ENCODE assay signal across 10 mouse cellular contexts in the genomic region with DNA sequence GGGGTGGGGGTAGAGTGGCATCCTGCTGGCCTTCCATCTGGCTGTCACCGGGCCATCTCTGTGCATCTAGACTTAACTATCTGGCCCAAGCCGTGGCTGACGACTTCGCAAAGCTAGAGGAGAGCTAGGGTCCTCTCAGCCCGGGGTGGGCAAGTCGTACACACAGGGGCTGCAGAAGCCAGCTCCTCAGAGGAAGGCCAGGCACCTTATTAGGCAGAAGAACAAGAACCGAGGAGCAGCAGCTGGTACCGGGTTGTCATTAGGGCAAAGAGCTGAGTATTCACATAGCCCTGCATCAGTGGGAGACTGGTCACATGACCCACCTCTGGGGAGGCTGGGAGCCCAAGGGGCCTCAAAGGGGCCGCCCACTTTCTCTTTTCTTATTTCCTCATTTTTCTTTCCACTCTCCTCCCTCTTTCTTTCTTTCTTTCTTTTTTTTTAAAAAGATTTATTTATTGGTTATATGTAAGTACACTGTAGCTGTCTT. TPM values are rescaled to one million over a fixed set of nuclear protein-coding genes. Genes with fewer than 3 reads are reported as not detected.
DNase-seq lines count a peak whose midpoint lies in the region; ATAC-seq lines count a peak whose summit lies in the region.
"Had no signal": no experiment of that assay in that cellular context is flagged by ENCODE, and none has a peak within 500 bp of the region (broad histone marks: within the 10 kb centered on the region; RNA-seq: fewer than 3 reads in every experiment).

No protein-coding gene starts in this region.

- H3K36me3 ChIP-seq in heart, embryonic 16.5 days (ENCODE audit: control insufficient read depth, insufficient read depth): no peaks in the 10 kb centered on the region
- H3K36me3 ChIP-seq in hindbrain, embryonic 14.5 days (replicated peaks; ENCODE audit: control insufficient read depth, insufficient read depth): no peaks in the 10 kb centered on the region
- H3K36me3 ChIP-seq in midbrain, embryonic 16.5 days (ENCODE audit: control insufficient read depth, insufficient read depth, low read length): no peaks in the 10 kb centered on the region

- H3K27me3 ChIP-seq in heart, embryonic 16.5 days (ENCODE audit: control insufficient read depth, insufficient read depth, low read length): no peaks in the 10 kb centered on the region; the same call in 1 of the 2 replicates
- H3K27me3 ChIP-seq in hindbrain, embryonic 14.5 days (ENCODE audit: control insufficient read depth, insufficient read depth, low read length): no peaks in the 10 kb centered on the region
- H3K27me3 ChIP-seq in midbrain, embryonic 16.5 days (ENCODE audit: control insufficient read depth, insufficient read depth, low read depth, low read length): no peaks in the 10 kb centered on the region

- H3K4me3 ChIP-seq in heart, embryonic 16.5 days (ENCODE audit: low read length): 0 out of 2 replicates have a peak overlapping the region, but pooled peaks have one; percentile 1
- H3K4me3 ChIP-seq in hindbrain, embryonic 14.5 days (replicated peaks; ENCODE audit: low read length): no peak overlapping the region
- H3K4me3 ChIP-seq in midbrain, embryonic 16.5 days (ENCODE audit: low read depth, low read length): peak overlapping the region; percentile 20

- intact Hi-C loops in heart, postnatal 14 days (cut with DNase I): no loop called here

- ATAC-seq in heart, embryonic 16.5 days (replicated peaks; ENCODE audit: extremely low read depth, insufficient read depth, low FRiP score): no peak
- peak; percentile 38; the same call in 1 of the 2 replicates for ATAC-seq in hindbrain, embryonic 14.5 days (ENCODE audit: low FRiP score)
- ATAC-seq in midbrain, embryonic 16.5 days: 0 out of 2 replicates have a peak, but pooled peaks have one; percentile 9

- peaks cover 6% of the 10 kb centered on the region; the same call in 1 of the 2 replicates for H3K4me1 ChIP-seq in heart, embryonic 16.5 days (ENCODE audit: control insufficient read depth, insufficient read depth, low read length)
- peaks cover 17% of the 10 kb centered on the region for H3K4me1 ChIP-seq in hindbrain, embryonic 14.5 days (replicated peaks; ENCODE audit: control insufficient read depth, insufficient read depth, low read length)
- peaks cover 16% of the 10 kb centered on the region for H3K4me1 ChIP-seq in midbrain, embryonic 16.5 days (ENCODE audit: control insufficient read depth, insufficient read depth, low read length)

- H3K4me2 ChIP-seq in heart, embryonic 16.5 days (ENCODE audit: low read depth, low read length): peak overlapping the region; percentile 43; the same call in 1 of the 2 replicates
- peak overlapping the region; percentile 41 for H3K4me2 ChIP-seq in hindbrain, embryonic 14.5 days (replicated peaks)
- H3K4me2 ChIP-seq in midbrain, embryonic 16.5 days (ENCODE audit: low read length): peak overlapping the region; percentile 45

- no peak overlapping the region for H3K9ac ChIP-seq in heart, embryonic 16.5 days (ENCODE audit: low read length)
- H3K9ac ChIP-seq in hindbrain, embryonic 14.5 days: peak overlapping the region; percentile 28; the same call in 1 of the 2 replicates
- H3K9ac ChIP-seq in midbrain, embryonic 16.5 days (ENCODE audit: low read depth, low read length): peak overlapping the region; percentile 43; the same call in 1 of the 2 replicates

- 7% methylated on average over 9 of the region's 9 CpGs for WGBS in heart, embryonic 16.5 days
- 6% methylated on average over 9 of the region's 9 CpGs for WGBS in hindbrain, embryonic 14.5 days
- WGBS in midbrain, embryonic 16.5 days: 6% methylated on average over 9 of the region's 9 CpGs

- no peaks in the 10 kb centered on the region for H3K9me3 ChIP-seq in heart, embryonic 16.5 days (replicated peaks; ENCODE audit: control insufficient read depth, low read length)
- H3K9me3 ChIP-seq in hindbrain, embryonic 14.5 days (ENCODE audit: control insufficient read depth, low read length): no peaks in the 10 kb centered on the region
- no peaks in the 10 kb centered on the region for H3K9me3 ChIP-seq in midbrain, embryonic 16.5 days (replicated peaks; ENCODE audit: control insufficient read depth, low read length, poor library complexity, severe bottlenecking)

- DNase-seq in heart, postnatal 14 days: no peak
- peak; percentile 29 for DNase-seq in NIH3T3 (ENCODE audit: low read depth)
- no peak for DNase-seq in hindbrain, embryonic 14.5 days (ENCODE audit: low spot score)
- DNase-seq in adrenal gland, postnatal 14 days: no peak
- DNase-seq in spleen, adult 12 weeks (ENCODE audit: low spot score): no peak
- DNase-seq in lung, postnatal 25 days (ENCODE audit: low spot score): no peak
- DNase-seq: gastrocnemius, postnatal 14 days; right cerebral cortex, postnatal 25 days had no signal

- H3K27ac ChIP-seq in heart, embryonic 16.5 days (ENCODE audit: low read length): no peak overlapping the region
- peak overlapping the region; percentile 83 for H3K27ac ChIP-seq in hindbrain, embryonic 14.5 days
- peak overlapping the region; percentile 92 for H3K27ac ChIP-seq in midbrain, embryonic 16.5 days (ENCODE audit: low read length)

RNA-seq across cellular contexts. Expression of a gene that starts 30.8 kb away (rescaled TPM):
- polyA plus RNA-seq in heart, embryonic 16.5 days (2015; fragmentation: Nextera tagmentation; extraction: Ambion mirVana): 0.21 and 0.25 TPM in 2 replicates
- total RNA-seq in heart, postnatal 14 days (2021): not detected
- polyA plus RNA-seq in hindbrain, embryonic 14.5 days (2014; fragmentation: Nextera tagmentation; extraction: Ambion mirVana): 90.1 and 93.1 TPM in 2 replicates
- 105 and 106 TPM in 2 replicates for polyA plus RNA-seq in midbrain, embryonic 16.5 days (2015; fragmentation: Nextera tagmentation; extraction: Ambion mirVana)
- total RNA-seq in adrenal gland, postnatal 14 days (2021): 2.1 and 2.7 TPM in 2 replicates

RNA-seq across cellular contexts. Expression of a gene that starts 46.0 kb away (rescaled TPM):
- polyA plus RNA-seq in heart, embryonic 16.5 days (2015; fragmentation: Nextera tagmentation; extraction: Ambion mirVana): 7.9 and 8.5 TPM in 2 replicates
- 10 to 100 TPM; 33.9 to 38.5 TPM for total RNA-seq in heart, postnatal 14 days (2021)
- polyA plus RNA-seq in hindbrain, embryonic 14.5 days (2014; fragmentation: Nextera tagmentation; extraction: Ambion mirVana): 33.5 and 35.6 TPM in 2 replicates
- polyA plus RNA-seq in midbrain, embryonic 16.5 days (2015; fragmentation: Nextera tagmentation; extraction: Ambion mirVana): 23.9 and 28.2 TPM in 2 replicates
- total RNA-seq in adrenal gland, postnatal 14 days (2021): 41.0 and 46.2 TPM in 2 replicates

Comparison
In these comparisons a context has a peak if more than half of its experiments do, and no peak if none do; other contexts are left out.
1. RNA of a gene that starts 30.8 kb away (polyA plus RNA-seq): 105 to 106 TPM in midbrain, embryonic 16.5 days and 90.1 to 93.1 TPM in hindbrain, embryonic 14.5 days; 0.21 to 0.25 TPM in heart, embryonic 16.5 days; every median in the first group is over 10 times any median in the second.
2. Peak in every context shown above with its lines, with median percentiles within 50 percentile points of each other: H3K4me2 ChIP-seq.